Mouse (Mus musculus) CH12.LX (cell line): ENCODE data around the gene Kcna10. TPM values are rescaled to one million over a fixed set of nuclear protein-coding genes. Genes with fewer than 3 reads are reported as not detected.

Experiments
- DNase-seq: peaks from one replicate; pipeline ENCODE4 v3.0.0-alpha.2; 2013; ENCODE audit errors: extremely low read depth
- H3K27ac ChIP-seq: 2 replicates; pipeline ENCODE4 v1.5.1; 2012; ENCODE audit warnings: low read depth, mild to moderate bottlenecking, control low read depth, moderate library complexity; ENCODE audit not compliant: insufficient read depth
- H3K27me3 ChIP-seq: replicated peaks from 2 replicates; pipeline ENCODE3; 2012; ENCODE audit warnings: inconsistent platforms
- H3K36me3 ChIP-seq, 2 experiments: replicated peaks in 1 of 2; 2 replicates each; pipeline versions ENCODE3 to v1.6.1; 2012; ENCODE audit warnings: inconsistent platforms in 1 of 2, low read length in 1 of 2, mild to moderate bottlenecking in 1 of 2, mixed read lengths in 1 of 2, moderate library complexity in 1 of 2; ENCODE audit not compliant: control insufficient read depth in 1 of 2, insufficient read depth in 1 of 2
- H3K4me1 ChIP-seq, 2 experiments: 2 replicates each; pipeline ENCODE4 v1.6.1; 2012; ENCODE audit warnings: inconsistent platforms in 1 of 2, moderate library complexity in 1 of 2; ENCODE audit not compliant: insufficient read depth in 2 of 2, control insufficient read depth in 1 of 2
- H3K4me2 ChIP-seq: 2 replicates; pipeline ENCODE4 v1.6.1; 2012; ENCODE audit warnings: low read depth, mild to moderate bottlenecking, control low read depth; ENCODE audit not compliant: poor library complexity, insufficient read depth, severe bottlenecking
- H3K4me3 ChIP-seq, 3 experiments: fragments of 150-350 bp in 1 of 3; sonication (generic) in 1 of 3; replicated peaks in 1 of 3; 2 replicates each; pipeline versions ENCODE3 to v1.5.1; 2011 to 2012; ENCODE audit warnings: low read depth in 2 of 3, low read length in 2 of 3, mild to moderate bottlenecking in 2 of 3, moderate library complexity in 2 of 3, control low read depth in 1 of 3, improper control_type of control experiment in 1 of 3, inconsistent platforms in 1 of 3, mixed read lengths in 1 of 3; ENCODE audit not compliant: poor library complexity in 1 of 3
- H3K79me2 ChIP-seq: replicated peaks from 2 replicates; pipeline ENCODE4 v1.6.1; 2012; ENCODE audit warnings: mild to moderate bottlenecking, moderate library complexity; ENCODE audit not compliant: control insufficient read depth, poor library complexity, insufficient read depth, severe bottlenecking; ENCODE audit errors: extremely low read depth
- H3K9ac ChIP-seq: 2 replicates; pipeline ENCODE4 v1.6.1; 2012; ENCODE audit warnings: low read depth, mild to moderate bottlenecking, control low read depth, moderate library complexity; ENCODE audit not compliant: insufficient read depth
- H3K9me3 ChIP-seq: replicated peaks from 2 replicates; pipeline ENCODE3; 2012; ENCODE audit warnings: low read length, inconsistent platforms, mixed read lengths
- CHD2 ChIP-seq: IDR thresholded peaks from 2 replicates; pipeline ENCODE4 v1.6.1; 2011; ENCODE audit warnings: low read length, improper control_type of control experiment
- CTCF ChIP-seq, 2 experiments: IDR thresholded peaks in 1 of 2; conservative IDR thresholded peaks in 1 of 2; 2 replicates each; pipeline ENCODE4 v1.5.1; 2011 to 2012; ENCODE audit warnings: low read depth in 2 of 2, low read length in 2 of 2, improper control_type of control experiment in 1 of 2, inconsistent platforms in 1 of 2, mild to moderate bottlenecking in 1 of 2, moderate library complexity in 1 of 2
- ELF1 ChIP-seq: IDR thresholded peaks from 2 replicates; pipeline ENCODE4 v1.6.1; 2014; ENCODE audit warnings: low read depth, mild to moderate bottlenecking, inconsistent platforms, low read length, improper control_type of control experiment
- EP300 ChIP-seq: IDR thresholded peaks from 2 replicates; pipeline ENCODE4 v1.6.1; 2011; ENCODE audit warnings: low read length, improper control_type of control experiment
- ETS1 ChIP-seq: conservative IDR thresholded peaks from 2 replicates; pipeline ENCODE4 v1.6.1; 2012; ENCODE audit warnings: low read depth, mild to moderate bottlenecking, inconsistent platforms, low read length, improper control_type of control experiment, moderate library complexity
- GABPA ChIP-seq: IDR thresholded peaks from 2 replicates; pipeline ENCODE4 v1.6.1; 2012; ENCODE audit warnings: low read depth, low read length, improper control_type of control experiment, inconsistent platforms; ENCODE audit not compliant: insufficient replicate concordance
- IRF4 ChIP-seq: IDR thresholded peaks from 2 replicates; pipeline ENCODE4 v1.6.1; 2014; ENCODE audit warnings: low read depth, mild to moderate bottlenecking, inconsistent platforms, low read length, improper control_type of control experiment
- JUN ChIP-seq: IDR thresholded peaks from 2 replicates; pipeline ENCODE4 v1.6.1; 2011; ENCODE audit warnings: low read depth, mild to moderate bottlenecking, low read length, improper control_type of control experiment, moderate library complexity; ENCODE audit not compliant: insufficient read depth
- JUND ChIP-seq: conservative IDR thresholded peaks from 2 replicates; pipeline ENCODE4 v1.6.1; 2011; ENCODE audit warnings: low read depth, low read length, improper control_type of control experiment
- MAFK ChIP-seq: IDR thresholded peaks from 2 replicates; pipeline ENCODE4 v1.6.1; 2011; ENCODE audit warnings: low read length, improper control_type of control experiment; ENCODE audit not compliant: insufficient replicate concordance
- MAX ChIP-seq: IDR thresholded peaks from 2 replicates; pipeline ENCODE4 v1.6.1; 2011; ENCODE audit warnings: low read length, improper control_type of control experiment
- MXI1 ChIP-seq: IDR thresholded peaks from 2 replicates; pipeline ENCODE4 v1.6.1; 2011; ENCODE audit warnings: mild to moderate bottlenecking, low read depth, low read length, improper control_type of control experiment
- MYC ChIP-seq: IDR thresholded peaks from 2 replicates; pipeline ENCODE4 v1.6.1; 2011; ENCODE audit warnings: low read depth, mild to moderate bottlenecking, improper control_type of control experiment, low read length
- NELFE ChIP-seq: IDR thresholded peaks from 2 replicates; pipeline ENCODE4 v1.6.1; 2011; ENCODE audit warnings: low read depth, low read length, improper control_type of control experiment
- PAX5 ChIP-seq: IDR thresholded peaks from 2 replicates; pipeline ENCODE4 v1.6.1; 2012; ENCODE audit warnings: low read length, inconsistent platforms, mixed read lengths
- POLR2A ChIP-seq: IDR thresholded peaks from 2 replicates; pipeline ENCODE4 v1.6.1; 2011; ENCODE audit warnings: low read depth, mild to moderate bottlenecking, improper control_type of control experiment, low read length
- POLR2AphosphoS2 ChIP-seq: IDR thresholded peaks from 2 replicates; pipeline ENCODE4 v1.6.1; 2011; ENCODE audit warnings: low read depth, low read length, improper control_type of control experiment
- RCOR1 ChIP-seq: conservative IDR thresholded peaks from 2 replicates; pipeline ENCODE4 v1.6.1; 2012; ENCODE audit warnings: low read depth, mild to moderate bottlenecking, inconsistent platforms, low read length, improper control_type of control experiment
- SIN3A ChIP-seq: IDR thresholded peaks from 2 replicates; pipeline ENCODE4 v1.6.1; 2012; ENCODE audit warnings: low read length, improper control_type of control experiment, inconsistent platforms
- TBP ChIP-seq: conservative IDR thresholded peaks from 2 replicates; pipeline ENCODE4 v1.6.1; 2011; ENCODE audit warnings: low read depth, low read length, improper control_type of control experiment
- TCF12 ChIP-seq: IDR thresholded peaks from 2 replicates; pipeline ENCODE4 v1.6.1; 2014; ENCODE audit warnings: low read depth, mild to moderate bottlenecking, inconsistent platforms, low read length, improper control_type of control experiment
- UBTF ChIP-seq: IDR thresholded peaks from 2 replicates; pipeline ENCODE4 v1.6.1; 2012; ENCODE audit warnings: low read depth, mild to moderate bottlenecking, inconsistent platforms, low read length, improper control_type of control experiment, moderate library complexity
- USF2 ChIP-seq: conservative IDR thresholded peaks from 2 replicates; pipeline ENCODE4 v1.6.1; 2011; ENCODE audit warnings: low read depth, low read length, improper control_type of control experiment
- ZC3H11A ChIP-seq: IDR thresholded peaks from 2 replicates; pipeline ENCODE4 v1.6.1; 2012; ENCODE audit warnings: low read depth, mild to moderate bottlenecking, inconsistent platforms, low read length, improper control_type of control experiment
- ZKSCAN1 ChIP-seq: IDR thresholded peaks from 2 replicates; pipeline ENCODE4 v1.6.1; 2012; ENCODE audit warnings: low read depth, inconsistent platforms, low read length, improper control_type of control experiment, borderline replicate concordance
- ZMIZ1 ChIP-seq: IDR thresholded peaks from 2 replicates; pipeline ENCODE4 v1.6.1; 2012; ENCODE audit warnings: low read depth, mild to moderate bottlenecking, inconsistent platforms, low read length, improper control_type of control experiment
- ZNF384 ChIP-seq: IDR thresholded peaks from 2 replicates; pipeline ENCODE4 v1.6.1; 2012; ENCODE audit warnings: low read depth, low read length, improper control_type of control experiment, inconsistent platforms
- dilution Hi-C: fragments of 300-500 bp; cut with MboI; formaldehyde crosslinking; loops from 2 replicates; pipeline ENCODE4 v1.14.3; 2020; ENCODE audit warnings: low sequenced_read_pairs; ENCODE audit not compliant: extremely low pct_unique_long_range_greater_than_20kb, extremely low pct_ligation_motif_present
- in situ Hi-C: fragments of 300-500 bp; cut with MboI; formaldehyde crosslinking; loops from 3 replicates; pipeline ENCODE4 v1.14.3; 2019; ENCODE audit warnings: low sequenced_read_pairs, low pct_ligation_motif_present, low pct_unique_long_range_greater_than_20kb, mixed read lengths
- polyA plus RNA-seq: library from polyadenylated mRNA; unstranded; fragments of >175 nt; gene quantifications from 2 replicates; pipeline ENCODE4 v1.2.1, GENCODE M21; 2012; ENCODE audit warnings: low read depth; ENCODE audit not compliant: insufficient read length
- total RNA-seq, 2 experiments: library from RNA; depleted of rRNA; stranded (reverse); fragments of 300-350 nt in 1 of 2; fragments of >200 nt in 1 of 2; gene quantifications; 2 replicates each; pipeline ENCODE4 v1.2.3; 2012 to 2014

The Kcna10 gene
- total and polyA plus RNA-seq, 3 experiments = not detected

GRCm38 (mm10) chr3:107150872-107151540 is 31.9 kb upstream of the Kcna10 start:
- Histone ChIP-seq H3K27me3 (no peaks in the 10 kb centered on the region), H3K4me3 (no peak overlapping the region), H3K79me2 (no peaks in the 10 kb centered on the region), H3K36me3 (no peaks in the 10 kb centered on the region), H3K4me1 (peaks cover 0 to 4% of the 10 kb centered on the region in 2 experiments; a peak in 1 of 4 replicates), H3K27ac (no peak overlapping the region), H3K9me3 (no peaks in the 10 kb centered on the region), H3K4me2 (no peak overlapping the region), H3K9ac (no peak overlapping the region)
- in situ Hi-C loops (loop anchor here (5.0 kb wide), 1 partner anchor 59 kb away; no protein-coding TSS in a partner anchor), dilution Hi-C loops (no loop called here)
- DNase-seq = no peak
- TF ChIP-seq RCOR1 (no peak), MAFK (no peak), EP300 (no peak), MYC (no peak), JUND (no peak), SIN3A (no peak), IRF4 (no peak), USF2 (no peak), ZNF384 (no peak), GABPA (no peak), TBP (no peak), MAX (no peak), ELF1 (no peak), CTCF (conservative IDR thresholded peaks at IDR 0.05 in 1 of 2, IDR thresholded peaks at IDR 0.05 in 1 of 2; ENCODE audit: low read depth in 2 of 2, low read length in 2 of 2) (no peak), POLR2AphosphoS2 (no peak), ZKSCAN1 (no peak), NELFE (no peak), JUN (no peak), UBTF (no peak)

- H3K36me3 ChIP-seq = no peaks in the 10 kb centered on the region
- no peaks in the 10 kb centered on the region for H3K9me3 ChIP-seq
- H3K4me2 ChIP-seq = no peak overlapping the region
- dilution Hi-C loops (no loop called here), in situ Hi-C loops (loop anchor here (5.0 kb wide), 1 partner anchor 62 kb away; no protein-coding TSS in a partner anchor)
- no peak for TF ChIP-seq POLR2A
- TF ChIP-seq ZC3H11A = no peak
- no peak for TF ChIP-seq ZMIZ1
- no peak for TF ChIP-seq CHD2
- TF ChIP-seq PAX5 = no peak
- TF ChIP-seq JUND = no peak
- no peak for TF ChIP-seq ETS1
- no peak for TF ChIP-seq MXI1
- no peak for TF ChIP-seq TCF12
- peaks cover 0 to 2% of the 10 kb centered on the region in 2 experiments; a peak in 1 of 4 replicates for H3K4me1 ChIP-seq
- H3K27me3 ChIP-seq = no peaks in the 10 kb centered on the region
- H3K79me2 ChIP-seq = no peaks in the 10 kb centered on the region
- no peak overlapping the region for H3K27ac ChIP-seq
- no peak overlapping the region for H3K4me3 ChIP-seq
- no peak for DNase-seq
- no peak overlapping the region for H3K9ac ChIP-seq
Measured at GRCm38 (mm10) chr3:107153772-107154655, 28.8 kb upstream of the Kcna10 start.
